Mouse (Mus musculus): ENCODE measurements around the gene Tecr. TPM values are rescaled to one million over a fixed set of nuclear protein-coding genes. Genes with fewer than 3 reads are reported as not detected.
A peak's percentile ranks its signal among the peaks of the same experiment; 100 is the strongest.

Tecr gene
- polyA plus RNA-seq, 1 experiment from 2014 or later, result 347 TPM

DNA sequence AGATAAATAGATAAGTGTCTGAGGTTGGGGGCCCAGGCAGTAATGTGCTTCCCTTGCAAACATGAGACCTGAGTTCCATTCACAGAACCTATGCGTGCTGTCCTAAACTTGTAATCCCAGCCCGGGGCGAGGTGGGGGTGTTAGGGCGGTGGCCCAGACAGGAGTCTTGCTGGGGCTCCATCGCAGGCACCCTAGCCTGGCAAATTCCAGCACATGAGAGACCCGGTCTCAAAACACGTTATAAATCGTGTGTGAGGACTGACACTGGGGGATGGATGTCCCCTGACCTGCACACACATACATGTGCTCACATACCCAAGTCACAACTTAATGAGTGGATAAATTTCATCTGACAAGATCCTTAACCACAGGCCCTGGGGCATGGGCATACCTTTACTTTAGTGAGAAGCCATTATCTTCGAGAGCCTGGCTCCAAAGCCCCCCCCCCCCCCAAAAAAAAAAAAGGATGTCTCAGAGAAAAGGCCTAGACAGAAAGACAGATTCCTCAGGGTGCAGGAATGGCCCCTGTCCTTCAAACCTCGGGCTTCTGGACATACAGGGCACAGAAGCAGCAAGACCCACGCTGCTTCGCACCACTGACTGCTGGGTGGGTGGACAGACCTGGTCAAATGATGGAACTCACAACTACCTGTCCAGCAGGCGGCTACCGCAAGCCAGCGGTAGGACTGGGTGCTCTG, 14.1 kb upstream of the Tecr start:
- peak overlapping the region; percentile 51 for H3K4me3 ChIP-seq (ENCODE audit: low read depth, low read length)
- H3K4me2 ChIP-seq (ENCODE audit: low read depth, low read length), result peak overlapping the region; percentile 84
- no peaks in the 10 kb centered on the region for H3K36me3 ChIP-seq (ENCODE audit: control insufficient read depth, insufficient read depth)
- H3K27me3 ChIP-seq (ENCODE audit: control insufficient read depth, insufficient read depth, low read depth, low read length), result no peaks in the 10 kb centered on the region
- WGBS (ENCODE audit: insufficient replicate concordance), result 50% methylated on average over 15 of the region's 15 CpGs
- 0 out of 2 replicates have a peak overlapping the region, but pooled peaks have one; percentile 15 for H3K27ac ChIP-seq (ENCODE audit: low read length)
- peak overlapping the region; percentile 63 for H3K9ac ChIP-seq (ENCODE audit: low read depth, low read length)
- no peak for ATAC-seq (ENCODE audit: low read depth)
- H3K9me3 ChIP-seq (replicated peaks; ENCODE audit: control insufficient read depth, low read length), result no peaks in the 10 kb centered on the region
- peaks cover 49% of the 10 kb centered on the region for H3K4me1 ChIP-seq (ENCODE audit: control insufficient read depth, low read depth, low read length)

DNA sequence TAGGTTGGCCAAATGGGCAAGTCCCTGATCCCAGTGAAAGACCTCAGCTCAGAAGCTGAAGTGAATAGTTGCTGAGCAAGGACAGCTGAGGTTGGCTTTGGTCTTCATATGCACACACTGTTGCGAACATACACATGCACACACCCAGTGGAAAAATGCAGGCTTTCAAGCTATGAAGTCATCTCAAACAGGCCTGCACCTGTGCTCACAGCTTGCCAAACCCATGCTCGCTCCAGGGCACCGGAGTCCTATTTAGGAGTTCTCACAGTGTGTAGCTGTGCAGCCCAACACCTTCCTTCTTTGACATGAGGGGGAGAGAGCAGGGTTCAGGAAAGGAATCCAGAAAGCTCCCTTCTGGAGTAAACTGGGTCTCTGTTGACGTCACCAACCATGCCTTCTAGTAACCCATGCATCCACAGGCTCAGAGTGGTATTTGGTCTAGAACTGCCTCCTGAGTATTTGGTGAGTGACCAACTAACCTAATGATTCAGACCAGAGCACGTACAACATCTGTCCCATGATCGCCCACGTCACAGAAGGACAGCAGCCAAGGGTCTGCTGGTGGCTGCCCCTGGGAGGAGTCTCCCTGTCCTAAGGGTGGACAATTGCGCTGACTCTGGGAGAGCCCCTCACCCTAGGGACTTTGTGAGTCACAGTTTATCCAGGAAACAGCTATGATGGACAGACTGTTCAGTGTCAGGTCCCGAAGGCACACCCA, 12.0 kb upstream of the Tecr start:
- no peaks in the 10 kb centered on the region for H3K27me3 ChIP-seq (ENCODE audit: control insufficient read depth, insufficient read depth, low read depth, low read length)
- no peak overlapping the region for H3K27ac ChIP-seq (ENCODE audit: low read length)
- 78% methylated on average over 9 of the region's 9 CpGs for WGBS (ENCODE audit: insufficient replicate concordance)
- H3K9me3 ChIP-seq (replicated peaks; ENCODE audit: control insufficient read depth, low read length), result no peaks in the 10 kb centered on the region
- H3K4me2 ChIP-seq (ENCODE audit: low read depth, low read length), result no peak overlapping the region
- ATAC-seq (ENCODE audit: low read depth), result no peak
- H3K4me3 ChIP-seq (ENCODE audit: low read depth, low read length), result no peak overlapping the region
- H3K36me3 ChIP-seq (ENCODE audit: control insufficient read depth, insufficient read depth), result no peaks in the 10 kb centered on the region
- peaks cover 31% of the 10 kb centered on the region for H3K4me1 ChIP-seq (ENCODE audit: control insufficient read depth, low read depth, low read length)
- no peak overlapping the region for H3K9ac ChIP-seq (ENCODE audit: low read depth, low read length)

DNA sequence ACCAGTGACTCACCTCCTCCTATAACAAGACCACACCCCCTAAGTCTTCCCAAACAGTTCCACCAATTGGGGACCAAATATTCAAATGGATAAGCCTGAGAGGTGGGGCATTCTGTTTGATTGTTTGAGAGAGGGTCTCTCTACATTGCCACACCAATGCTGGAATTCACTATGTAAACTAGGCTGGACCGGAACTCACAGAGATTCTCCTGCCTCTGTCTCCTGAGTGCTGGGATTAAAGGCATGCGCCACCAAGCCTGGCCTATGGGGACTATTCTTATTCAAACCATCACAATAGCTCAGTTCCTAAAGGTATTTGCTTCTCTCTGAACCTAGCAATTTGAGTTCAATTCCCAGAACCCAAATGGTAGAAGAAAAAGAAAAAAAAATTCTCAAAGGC, 10.8 kb upstream of the Tecr start:
- H3K4me1 ChIP-seq (ENCODE audit: control insufficient read depth, low read depth, low read length), result peaks cover 21% of the 10 kb centered on the region
- WGBS (ENCODE audit: insufficient replicate concordance), result 91% methylated on average over 2 of the region's 2 CpGs
- no peak overlapping the region for H3K4me3 ChIP-seq (ENCODE audit: low read depth, low read length)
- H3K27ac ChIP-seq (ENCODE audit: low read length), result no peak overlapping the region
- H3K27me3 ChIP-seq (ENCODE audit: control insufficient read depth, insufficient read depth, low read depth, low read length), result no peaks in the 10 kb centered on the region
- no peak for ATAC-seq (ENCODE audit: low read depth)
- H3K9me3 ChIP-seq (replicated peaks; ENCODE audit: control insufficient read depth, low read length), result no peaks in the 10 kb centered on the region
- H3K36me3 ChIP-seq (ENCODE audit: control insufficient read depth, insufficient read depth), result peaks cover 1% of the 10 kb centered on the region; the same call in 1 of the 2 replicates
- H3K9ac ChIP-seq (ENCODE audit: low read depth, low read length), result no peak overlapping the region
- no peak overlapping the region for H3K4me2 ChIP-seq (ENCODE audit: low read depth, low read length)

DNA sequence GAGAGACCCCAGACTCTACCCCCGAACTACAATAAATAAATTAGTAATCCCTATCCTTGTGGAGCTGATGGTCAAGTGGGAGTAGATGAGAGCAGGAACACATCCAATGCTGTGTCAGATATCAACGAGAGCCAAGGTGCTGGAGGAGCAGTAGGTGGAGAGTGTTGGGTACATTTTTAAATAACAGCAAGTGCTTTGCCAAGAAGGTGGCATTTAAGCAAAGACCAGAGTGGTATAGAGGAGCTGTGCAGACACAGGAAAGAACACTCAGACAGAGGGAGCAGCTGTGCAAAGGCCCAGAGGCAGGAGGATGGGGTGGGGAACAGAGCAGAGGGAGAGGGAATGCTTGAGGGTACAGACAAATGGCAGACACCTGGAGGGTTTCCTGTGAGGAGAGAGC, 9.3 kb upstream of the Tecr start:
- ATAC-seq (ENCODE audit: low read depth), result no peak
- no peaks in the 10 kb centered on the region for H3K27me3 ChIP-seq (ENCODE audit: control insufficient read depth, insufficient read depth, low read depth, low read length)
- H3K9me3 ChIP-seq (replicated peaks; ENCODE audit: control insufficient read depth, low read length), result no peaks in the 10 kb centered on the region
- H3K36me3 ChIP-seq (ENCODE audit: control insufficient read depth, insufficient read depth), result peaks cover 10% of the 10 kb centered on the region
- no peak overlapping the region for H3K27ac ChIP-seq (ENCODE audit: low read length)
- 64% methylated on average over 2 of the region's 2 CpGs for WGBS (ENCODE audit: insufficient replicate concordance)
- no peak overlapping the region for H3K4me3 ChIP-seq (ENCODE audit: low read depth, low read length)
- H3K9ac ChIP-seq (ENCODE audit: low read depth, low read length), result no peak overlapping the region
- H3K4me1 ChIP-seq (ENCODE audit: control insufficient read depth, low read depth, low read length), result peaks cover 10% of the 10 kb centered on the region
- H3K4me2 ChIP-seq (ENCODE audit: low read depth, low read length), result no peak overlapping the region

GRCm38 (mm10) chr8:83616625-83617024, 8.9 kb upstream of the Tecr start:
- no peak overlapping the region for H3K9ac ChIP-seq (ENCODE audit: low read depth, low read length)
- no peaks in the 10 kb centered on the region for H3K27me3 ChIP-seq (ENCODE audit: control insufficient read depth, insufficient read depth, low read depth, low read length)
- H3K9me3 ChIP-seq (replicated peaks; ENCODE audit: control insufficient read depth, low read length), result no peaks in the 10 kb centered on the region
- H3K36me3 ChIP-seq (ENCODE audit: control insufficient read depth, insufficient read depth), result peaks cover 15% of the 10 kb centered on the region
- peaks cover 6% of the 10 kb centered on the region for H3K4me1 ChIP-seq (ENCODE audit: control insufficient read depth, low read depth, low read length)
- H3K4me2 ChIP-seq (ENCODE audit: low read depth, low read length), result no peak overlapping the region
- no peak overlapping the region for H3K27ac ChIP-seq (ENCODE audit: low read length)
- no peak overlapping the region for H3K4me3 ChIP-seq (ENCODE audit: low read depth, low read length)
- ATAC-seq (ENCODE audit: low read depth), result no peak

DNA sequence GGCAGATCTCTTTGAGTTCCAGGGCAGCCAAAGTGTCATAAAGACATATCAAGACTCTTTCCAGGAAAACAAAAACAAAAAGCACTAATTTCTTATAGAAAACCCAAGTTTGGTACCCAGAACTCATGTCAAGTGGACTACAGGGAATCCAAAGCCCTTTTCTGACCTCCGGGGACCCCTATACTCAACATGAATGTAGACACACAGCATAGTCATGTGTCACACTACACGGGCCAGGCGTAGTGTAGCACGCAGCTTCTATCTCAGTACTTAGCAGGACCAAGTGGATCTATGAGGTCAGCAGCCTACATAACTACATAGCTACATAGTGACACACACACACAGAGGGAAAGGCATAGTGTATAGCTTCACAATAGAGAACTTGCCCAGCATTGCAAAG, 5.9 kb upstream of the Tecr start:
- H3K9me3 ChIP-seq (replicated peaks; ENCODE audit: control insufficient read depth, low read length), result no peaks in the 10 kb centered on the region
- H3K27ac ChIP-seq (ENCODE audit: low read length), result no peak overlapping the region
- no peak overlapping the region for H3K4me3 ChIP-seq (ENCODE audit: low read depth, low read length)
- H3K9ac ChIP-seq (ENCODE audit: low read depth, low read length), result no peak overlapping the region
- 88% methylated on average over 4 of the region's 4 CpGs for WGBS (ENCODE audit: insufficient replicate concordance)
- no peaks in the 10 kb centered on the region for H3K27me3 ChIP-seq (ENCODE audit: control insufficient read depth, insufficient read depth, low read depth, low read length)
- no peak overlapping the region for H3K4me2 ChIP-seq (ENCODE audit: low read depth, low read length)
- peaks cover 34% of the 10 kb centered on the region for H3K36me3 ChIP-seq (ENCODE audit: control insufficient read depth, insufficient read depth)
- ATAC-seq (ENCODE audit: low read depth), result no peak
- H3K4me1 ChIP-seq (ENCODE audit: control insufficient read depth, low read depth, low read length), result peaks cover 23% of the 10 kb centered on the region

GRCm38 (mm10) chr8:83611921-83612320, 4.2 kb upstream of the Tecr start:
- no peak overlapping the region for H3K4me3 ChIP-seq (ENCODE audit: low read depth, low read length)
- no peak overlapping the region for H3K9ac ChIP-seq (ENCODE audit: low read depth, low read length)
- H3K4me2 ChIP-seq (ENCODE audit: low read depth, low read length), result no peak overlapping the region
- no peaks in the 10 kb centered on the region for H3K9me3 ChIP-seq (replicated peaks; ENCODE audit: control insufficient read depth, low read length)
- no peaks in the 10 kb centered on the region for H3K27me3 ChIP-seq (ENCODE audit: control insufficient read depth, insufficient read depth, low read depth, low read length)
- no peak for ATAC-seq (ENCODE audit: low read depth)
- no peak overlapping the region for H3K27ac ChIP-seq (ENCODE audit: low read length)
- WGBS (ENCODE audit: insufficient replicate concordance), result 92% methylated on average over 4 of the region's 4 CpGs
- peaks cover 34% of the 10 kb centered on the region for H3K36me3 ChIP-seq (ENCODE audit: control insufficient read depth, insufficient read depth)
- H3K4me1 ChIP-seq (ENCODE audit: control insufficient read depth, low read depth, low read length), result peaks cover 27% of the 10 kb centered on the region

- no peaks in the 10 kb centered on the region for H3K9me3 ChIP-seq (replicated peaks; ENCODE audit: control insufficient read depth, low read length)
- no peak overlapping the region for H3K27ac ChIP-seq (ENCODE audit: low read length)
- peaks cover 34% of the 10 kb centered on the region for H3K36me3 ChIP-seq (ENCODE audit: control insufficient read depth, insufficient read depth)
- peak overlapping the region; percentile 73 for H3K4me2 ChIP-seq (ENCODE audit: low read depth, low read length)
- ATAC-seq (ENCODE audit: low read depth), result no peak
- 64% methylated on average over 10 of the region's 10 CpGs for WGBS (ENCODE audit: insufficient replicate concordance)
- peak overlapping the region; percentile 81 for H3K4me3 ChIP-seq (ENCODE audit: low read depth, low read length)
- no peaks in the 10 kb centered on the region for H3K27me3 ChIP-seq (ENCODE audit: control insufficient read depth, insufficient read depth, low read depth, low read length)
- H3K4me1 ChIP-seq (ENCODE audit: control insufficient read depth, low read depth, low read length), result peaks cover 49% of the 10 kb centered on the region
- H3K9ac ChIP-seq (ENCODE audit: low read depth, low read length), result peak overlapping the region; percentile 91
These were observed 1.9 kb upstream of the Tecr start for GRCm38 (mm10) chr8:83609547-83610180.

DNA sequence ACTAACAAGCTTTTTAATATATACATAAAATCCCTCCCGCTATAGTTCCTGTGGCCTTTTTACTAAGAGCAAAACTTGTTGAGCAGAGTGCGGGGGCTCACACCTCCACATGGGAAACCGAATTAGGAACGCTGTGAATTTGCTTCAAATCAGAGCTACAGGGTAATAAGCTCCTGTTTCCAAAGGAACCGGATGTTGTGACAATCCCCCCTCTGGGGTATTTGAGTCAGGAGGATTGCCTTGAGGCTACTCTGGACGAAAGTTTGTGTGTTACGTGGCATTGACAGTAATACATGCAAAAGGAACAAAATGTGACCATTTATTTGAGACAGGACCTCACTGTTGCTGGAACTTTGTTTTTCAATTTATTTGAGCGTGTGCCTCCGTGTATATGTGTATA, 1.3 kb upstream of the Tecr start:
- H3K27ac ChIP-seq (ENCODE audit: low read length), result peak overlapping the region; percentile 98
- WGBS (ENCODE audit: insufficient replicate concordance), result 15% methylated on average over 9 of the region's 9 CpGs
- peak overlapping the region; percentile 73 for H3K4me2 ChIP-seq (ENCODE audit: low read depth, low read length)
- H3K4me3 ChIP-seq (ENCODE audit: low read depth, low read length), result peak overlapping the region; percentile 81
- peak overlapping the region; percentile 91 for H3K9ac ChIP-seq (ENCODE audit: low read depth, low read length)
- peaks cover 38% of the 10 kb centered on the region for H3K36me3 ChIP-seq (ENCODE audit: control insufficient read depth, insufficient read depth)
- H3K4me1 ChIP-seq (ENCODE audit: control insufficient read depth, low read depth, low read length), result peaks cover 52% of the 10 kb centered on the region
- no peaks in the 10 kb centered on the region for H3K27me3 ChIP-seq (ENCODE audit: control insufficient read depth, insufficient read depth, low read depth, low read length)
- ATAC-seq (ENCODE audit: low read depth), result no peak
- no peaks in the 10 kb centered on the region for H3K9me3 ChIP-seq (replicated peaks; ENCODE audit: control insufficient read depth, low read length)
